Mouse (Mus musculus): Measurements from ENCODE around the gene Hoxa6. TPM values are rescaled to one million over a fixed set of nuclear protein-coding genes. Genes with fewer than 3 reads are reported as not detected.

Hoxa6 gene
- polyA plus RNA-seq, 1 experiment from 2014 or later: 0.95 TPM

DNA sequence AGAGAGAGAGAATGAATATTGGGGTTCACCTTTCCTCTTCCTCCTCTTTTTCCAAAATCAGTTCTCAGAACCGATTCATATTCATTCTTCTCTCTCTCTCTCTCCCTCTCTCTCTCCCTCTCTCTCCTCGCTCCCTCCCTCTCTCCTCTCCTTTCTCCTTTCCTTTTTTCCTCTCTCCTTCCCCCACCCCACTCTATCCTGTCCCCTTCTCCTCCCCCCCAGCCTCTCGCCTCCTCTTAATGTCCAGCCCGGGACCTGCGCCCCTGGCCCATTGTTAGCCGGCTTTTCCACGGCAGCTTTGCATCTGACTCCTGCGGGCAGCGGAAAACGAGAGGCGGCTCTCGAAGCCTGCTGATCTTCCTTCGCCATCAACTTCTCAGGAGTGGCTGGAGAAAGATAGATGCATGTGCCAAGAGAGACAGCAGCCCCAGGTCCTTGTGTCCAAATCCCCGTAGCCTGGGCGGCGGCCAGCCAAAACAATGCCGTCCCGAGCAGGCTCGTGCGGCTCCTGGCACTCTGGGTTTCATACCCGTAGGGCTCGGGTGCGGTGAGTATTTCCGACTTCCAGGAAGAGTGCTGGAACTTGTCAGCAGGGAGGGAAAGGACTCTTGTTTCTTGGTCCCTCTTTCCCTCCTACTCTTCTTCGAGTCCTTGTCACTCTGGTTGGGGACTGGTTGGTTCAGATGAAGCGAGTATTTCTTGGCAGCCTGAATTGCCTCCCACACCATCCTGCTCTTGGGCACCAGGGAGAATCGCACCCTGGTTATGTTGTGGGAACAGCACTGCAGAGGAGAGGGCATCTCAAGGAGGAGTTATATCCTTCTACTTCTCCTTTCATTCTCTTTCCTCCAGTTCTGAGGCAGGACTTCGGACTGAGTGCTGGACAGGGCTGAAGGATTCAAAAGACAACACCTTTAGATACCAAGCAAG lies 42.8 kb downstream of the Hoxa6 start:
- peak overlapping the region; percentile 70 for H3K4me2 ChIP-seq (replicated peaks; ENCODE audit: low read depth, low read length)
- DNase-seq (ENCODE audit: low spot score): peak; percentile 53
- TF ChIP-seq EP300 (IDR thresholded peaks at IDR 0.05) (no peak), CTCF (IDR thresholded peaks at IDR 0.05) (no peak)
- 4% methylated on average over 27 of the region's 28 CpGs for WGBS
- peak overlapping the region; percentile 54 for H3K4me3 ChIP-seq (ENCODE audit: low read depth, low read length)
- H3K36me3 ChIP-seq (ENCODE audit: insufficient read depth, low read length): no peaks in the 10 kb centered on the region
- peaks cover 10% of the 10 kb centered on the region; the same call in 1 of the 2 replicates for H3K4me1 ChIP-seq (ENCODE audit: insufficient read depth, low read depth, low read length)
- no peaks in the 10 kb centered on the region for H3K9me3 ChIP-seq (ENCODE audit: low read length)
- no peak for ATAC-seq
- H3K27me3 ChIP-seq (replicated peaks; ENCODE audit: insufficient read depth, low read length): peaks cover 11% of the 10 kb centered on the region; the same call in 1 of the 2 replicates
- H3K9ac ChIP-seq (replicated peaks; ENCODE audit: low read depth): peak overlapping the region; percentile 24; the same call in 1 of the 2 replicates
- peak overlapping the region; percentile 79 for H3K27ac ChIP-seq (ENCODE audit: low read length)

- Histone ChIP-seq H3K27ac (ENCODE audit: low read length) (peak within 1 kb of the TSS; percentile 79), H3K4me3 (ENCODE audit: low read depth, low read length) (peak within 1 kb of the TSS; percentile 54), H3K27me3 (replicated peaks; ENCODE audit: insufficient read depth, low read length) (peaks cover 7% of the 10 kb centered on the region; the same call in 1 of the 2 replicates), H3K4me1 (ENCODE audit: insufficient read depth, low read depth, low read length) (peaks cover 5% of the 10 kb centered on the region; the same call in 1 of the 2 replicates), H3K9ac (replicated peaks; ENCODE audit: low read depth) (peak within 1 kb of the TSS; percentile 50), H3K9me3 (ENCODE audit: low read length) (no peaks in the 10 kb centered on the region), H3K4me2 (replicated peaks; ENCODE audit: low read depth, low read length) (peak within 1 kb of the TSS; percentile 70), H3K36me3 (ENCODE audit: insufficient read depth, low read length) (no peaks in the 10 kb centered on the region)
- TF ChIP-seq EP300 (IDR thresholded peaks at IDR 0.05): 0 out of 2 replicates have a peak, but pooled peaks have one; percentile 39
- no peak for TF ChIP-seq CTCF (IDR thresholded peaks at IDR 0.05)
- DNase-seq (ENCODE audit: low spot score) (peak; percentile 73), ATAC-seq (peak; percentile 46)
- WGBS: under 1% methylated on average over 25 of the region's 25 CpGs
Measured at GRCm38 (mm10) chr6:52164626-52165440, 43.7 kb downstream of the Hoxa6 start, which contains the start of gene Hoxa2. Hoxa2 (minus strand) TSS chr6:52164831.

DNA sequence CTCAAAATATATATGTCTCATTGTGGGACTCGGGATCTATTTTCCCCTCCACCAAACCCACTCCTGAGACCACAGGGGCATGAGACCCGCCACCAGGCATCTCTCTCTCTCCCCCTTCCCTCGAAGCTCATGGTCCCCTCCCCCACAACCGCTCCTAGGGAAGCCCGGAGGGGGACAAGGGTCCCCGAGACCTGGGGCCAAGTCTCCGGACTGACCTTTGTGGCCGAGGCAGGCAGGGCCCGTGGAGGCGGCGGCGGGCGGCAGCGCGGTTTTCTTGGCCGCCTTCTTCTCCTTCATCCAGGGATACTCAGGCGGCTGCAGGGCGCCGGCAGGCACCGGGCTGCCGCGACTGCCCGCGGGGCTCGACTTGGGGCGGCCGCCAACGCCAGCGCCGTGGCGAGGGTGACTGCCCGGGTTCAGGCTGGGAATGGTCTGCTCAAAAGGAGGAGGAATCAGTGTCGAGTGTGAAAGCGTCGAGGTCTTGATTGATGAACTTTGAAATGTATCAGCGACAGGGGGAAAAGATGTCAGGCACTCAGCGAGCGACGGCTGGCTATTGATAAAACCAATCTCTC lies 44.4 kb downstream of the Hoxa6 start:
- Histone ChIP-seq H3K9ac (replicated peaks; ENCODE audit: low read depth) (peak overlapping the region; percentile 50), H3K4me3 (ENCODE audit: low read depth, low read length) (peak overlapping the region; percentile 54), H3K36me3 (ENCODE audit: insufficient read depth, low read length) (no peaks in the 10 kb centered on the region), H3K27ac (ENCODE audit: low read length) (peak overlapping the region; percentile 79), H3K9me3 (ENCODE audit: low read length) (no peaks in the 10 kb centered on the region), H3K27me3 (replicated peaks; ENCODE audit: insufficient read depth, low read length) (peaks cover 6% of the 10 kb centered on the region; the same call in 1 of the 2 replicates), H3K4me2 (replicated peaks; ENCODE audit: low read depth, low read length) (peak overlapping the region; percentile 70), H3K4me1 (ENCODE audit: insufficient read depth, low read depth, low read length) (0 out of 2 replicates have a peak, but pooled peaks cover 7% of the 10 kb centered on the region)
- DNase-seq (ENCODE audit: low spot score): peak; percentile 65
- ATAC-seq: peak; percentile 12; the same call in 1 of the 2 replicates
- 2% methylated on average over 39 of the region's 39 CpGs for WGBS
- TF ChIP-seq CTCF (IDR thresholded peaks at IDR 0.05) (no peak), EP300 (IDR thresholded peaks at IDR 0.05) (no peak)

DNA sequence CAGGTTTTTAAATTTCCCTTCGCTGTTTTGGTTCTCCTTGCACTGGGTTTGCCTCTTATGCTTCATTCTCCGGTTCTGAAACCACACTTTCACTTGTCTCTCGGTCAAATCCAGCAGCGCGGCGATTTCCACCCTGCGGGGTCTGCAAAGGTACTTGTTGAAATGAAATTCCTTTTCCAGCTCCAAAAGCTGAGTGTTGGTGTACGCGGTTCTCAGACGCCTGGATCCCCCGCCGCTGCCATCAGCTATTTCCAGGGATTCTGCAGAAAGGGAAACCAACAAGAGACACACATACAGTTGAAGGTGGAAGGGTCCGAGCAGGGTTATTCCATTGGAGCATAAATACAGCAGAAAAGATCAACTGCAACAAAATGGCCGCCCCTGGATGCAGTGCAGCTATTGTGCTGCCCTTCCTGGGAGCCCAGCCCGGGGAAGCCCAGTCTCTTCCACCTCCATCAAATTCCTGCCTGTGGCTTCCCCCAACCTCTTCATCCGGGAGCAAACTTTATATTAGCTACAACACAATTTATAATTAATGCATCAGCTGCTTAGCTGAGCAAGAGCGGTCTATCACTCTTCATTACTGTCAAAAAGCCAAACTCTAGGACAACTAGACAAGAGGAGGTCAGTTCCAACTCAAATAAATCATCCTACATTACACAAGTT lies 45.0 kb downstream of the Hoxa6 start:
- 2% methylated on average over 17 of the region's 17 CpGs for WGBS
- H3K36me3 ChIP-seq (ENCODE audit: insufficient read depth, low read length): no peaks in the 10 kb centered on the region
- TF ChIP-seq CTCF (IDR thresholded peaks at IDR 0.05) (no peak), EP300 (IDR thresholded peaks at IDR 0.05) (0 out of 2 replicates have a peak, but pooled peaks have one; percentile 38)
- DNase-seq (ENCODE audit: low spot score) (peak; percentile 88), ATAC-seq (peak; percentile 22)
- H3K9ac ChIP-seq (replicated peaks; ENCODE audit: low read depth): peak overlapping the region; percentile 50
- no peaks in the 10 kb centered on the region for H3K9me3 ChIP-seq (ENCODE audit: low read length)
- H3K4me1 ChIP-seq (ENCODE audit: insufficient read depth, low read depth, low read length): 0 out of 2 replicates have a peak, but pooled peaks cover 5% of the 10 kb centered on the region
- peak overlapping the region; percentile 70 for H3K4me2 ChIP-seq (replicated peaks; ENCODE audit: low read depth, low read length)
- H3K27ac ChIP-seq (ENCODE audit: low read length): peak overlapping the region; percentile 79
- H3K27me3 ChIP-seq (replicated peaks; ENCODE audit: insufficient read depth, low read length): peaks cover 6% of the 10 kb centered on the region; the same call in 1 of the 2 replicates
- peak overlapping the region; percentile 54 for H3K4me3 ChIP-seq (ENCODE audit: low read depth, low read length)

DNA sequence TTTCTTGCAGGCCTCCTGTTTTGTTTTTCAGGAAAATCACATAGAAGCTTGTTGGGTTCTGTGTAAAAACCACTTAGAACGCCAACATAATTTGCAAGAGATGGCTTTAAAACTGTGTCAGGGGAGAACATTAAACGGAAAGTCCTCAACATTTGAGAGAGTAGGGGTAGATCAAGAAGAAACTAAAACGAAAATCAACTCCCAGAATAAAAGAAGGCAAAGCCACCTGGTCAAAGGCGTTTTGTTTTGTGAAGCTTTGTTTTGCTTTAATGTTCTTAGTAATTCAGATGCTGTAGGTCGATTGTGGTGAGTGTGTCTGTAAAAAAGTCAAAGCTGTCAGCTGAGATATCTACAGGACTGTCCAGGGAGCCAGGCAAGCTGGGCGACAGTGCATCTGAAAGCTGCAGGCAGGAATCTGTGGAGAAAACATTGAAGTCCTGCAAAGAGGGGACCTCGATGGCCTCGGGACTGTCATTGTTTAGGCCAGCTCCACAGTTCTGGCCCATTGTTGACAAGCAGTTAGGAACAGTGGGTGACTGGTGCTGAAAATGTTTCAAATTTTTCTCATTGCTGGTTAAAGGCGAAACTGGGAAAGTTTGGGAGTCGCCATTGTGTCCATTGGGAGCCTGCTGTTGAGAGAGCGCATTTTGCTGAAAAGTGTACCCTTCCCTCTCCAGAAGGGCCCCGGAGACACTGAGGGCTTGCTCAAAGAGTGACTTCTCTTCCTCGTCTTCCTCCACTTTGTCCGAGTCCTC lies 45.7 kb downstream of the Hoxa6 start:
- Histone ChIP-seq H3K27ac (ENCODE audit: low read length) (peak overlapping the region; percentile 79), H3K36me3 (ENCODE audit: insufficient read depth, low read length) (no peaks in the 10 kb centered on the region), H3K4me3 (ENCODE audit: low read depth, low read length) (peak overlapping the region; percentile 54), H3K9ac (replicated peaks; ENCODE audit: low read depth) (peak overlapping the region; percentile 50), H3K9me3 (ENCODE audit: low read length) (no peaks in the 10 kb centered on the region), H3K27me3 (replicated peaks; ENCODE audit: insufficient read depth, low read length) (peaks cover 8% of the 10 kb centered on the region; the same call in 1 of the 2 replicates), H3K4me1 (ENCODE audit: insufficient read depth, low read depth, low read length) (0 out of 2 replicates have a peak, but pooled peaks cover 4% of the 10 kb centered on the region), H3K4me2 (replicated peaks; ENCODE audit: low read depth, low read length) (peak overlapping the region; percentile 70)
- ATAC-seq (no peak), DNase-seq (ENCODE audit: low spot score) (peak; percentile 23)
- WGBS: 14% methylated on average over 14 of the region's 14 CpGs
- TF ChIP-seq CTCF (IDR thresholded peaks at IDR 0.05): no peak
- no peak for TF ChIP-seq EP300 (IDR thresholded peaks at IDR 0.05)
